Mouse (Mus musculus) adrenal gland, adult 8-10 months (tissue): ENCODE results near the gene 4930432K21Rik. TPM values are rescaled to one million over a fixed set of nuclear protein-coding genes. Genes with fewer than 3 reads are reported as not detected.

Experiments used
- DNase-seq: peaks from one replicate; pipeline ENCODE4 v3.0.0; 2022
- total RNA-seq, 4 experiments: library from RNA; stranded (reverse); gene quantifications; 2 replicates each; pipeline ENCODE4 v1.2.4; 2022

4930432K21Rik gene
- total RNA-seq, 4 experiments from 2014 or later, result 0.38 to 0.81 (median 0.40) TPM

GRCm38 (mm10) chr8:84148531-84148850 is 666 bp downstream of the 4930432K21Rik start:
- DNase-seq, result no peak

GRCm38 (mm10) chr8:84149181-84149580 is 1.4 kb downstream of the 4930432K21Rik start:
- DNase-seq, result no peak

- no peak for DNase-seq
Measured at GRCm38 (mm10) chr8:84157620-84158019, 9.8 kb downstream of the 4930432K21Rik start.

GRCm38 (mm10) chr8:84167696-84168095 is 19.9 kb downstream of the 4930432K21Rik start:
- DNase-seq, result no peak

GRCm38 (mm10) chr8:84170096-84170495 is 22.3 kb downstream of the 4930432K21Rik start:
- no peak for DNase-seq

GRCm38 (mm10) chr8:84173861-84174260 is 26.0 kb downstream of the 4930432K21Rik start:
- no peak for DNase-seq

GRCm38 (mm10) chr8:84176560-84176959 is 28.7 kb downstream of the 4930432K21Rik start:
- DNase-seq, result no peak

GRCm38 (mm10) chr8:84177405-84177804 is 29.6 kb downstream of the 4930432K21Rik start:
- no peak for DNase-seq

GRCm38 (mm10) chr8:84178592-84178991 is 30.8 kb downstream of the 4930432K21Rik start:
- DNase-seq, result no peak

- DNase-seq, result no peak
Measured at GRCm38 (mm10) chr8:84179946-84180345, 32.1 kb downstream of the 4930432K21Rik start.

- DNase-seq, result no peak
Measured at GRCm38 (mm10) chr8:84180530-84181190, 32.8 kb downstream of the 4930432K21Rik start.

GRCm38 (mm10) chr8:84182833-84183232 is 35.0 kb downstream of the 4930432K21Rik start:
- DNase-seq, result no peak

GRCm38 (mm10) chr8:84183261-84184084 is 35.6 kb downstream of the 4930432K21Rik start:
- DNase-seq, result no peak

GRCm38 (mm10) chr8:84184085-84185043 is 36.5 kb downstream of the 4930432K21Rik start:
- DNase-seq, result no peak

GRCm38 (mm10) chr8:84185117-84185516 is 37.3 kb downstream of the 4930432K21Rik start, which contains the start of gene Nanos3:
Nanos3 (minus strand) TSS chr8:84185217.
- DNase-seq, result no peak

- DNase-seq, result peak; percentile 63
Measured at GRCm38 (mm10) chr8:84186547-84186946, 38.7 kb downstream of the 4930432K21Rik start.

- peak; percentile 50 for DNase-seq
Measured at GRCm38 (mm10) chr8:84187065-84187755, 39.4 kb downstream of the 4930432K21Rik start.

GRCm38 (mm10) chr8:84188671-84189070 is 40.8 kb downstream of the 4930432K21Rik start:
- no peak for DNase-seq

- peak; percentile 49 for DNase-seq
Measured at GRCm38 (mm10) chr8:84189603-84190002, 41.8 kb downstream of the 4930432K21Rik start.

GRCm38 (mm10) chr8:84190191-84190867 is 42.5 kb downstream of the 4930432K21Rik start:
- no peak for DNase-seq

- DNase-seq, result peak; percentile 82
Measured at GRCm38 (mm10) chr8:84192023-84192422, 44.2 kb downstream of the 4930432K21Rik start.
